Mouse (Mus musculus) embryo, embryonic 10.5 days (tissue): Measurements from ENCODE around the gene Rubcn.
A peak's percentile ranks its signal among the peaks of the same experiment; 100 is the strongest.

Experiments used
- DNase-seq: peaks from one replicate; pipeline ENCODE4 v3.0.0-alpha.2; 2015; ENCODE audit warnings: low spot score

Rubcn gene

DNA sequence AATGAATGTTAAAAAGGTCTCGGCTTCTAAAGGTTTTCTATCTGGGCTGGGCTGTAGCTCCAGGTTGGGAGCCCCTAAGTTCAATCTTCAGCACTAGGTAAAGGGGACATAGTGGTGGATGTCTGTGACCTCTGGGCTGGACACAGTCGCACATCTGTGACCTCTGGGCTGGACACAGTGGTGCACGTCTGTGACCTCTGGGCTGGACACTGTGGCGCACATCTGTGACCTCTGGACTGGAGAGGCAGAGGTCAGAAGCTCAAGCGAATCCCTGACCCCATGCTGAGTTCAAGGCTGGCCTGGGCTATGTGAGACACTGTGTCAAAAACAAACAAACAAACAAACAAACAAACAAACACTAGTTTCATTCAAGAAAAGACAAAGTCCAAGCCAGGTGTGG, 7.3 kb downstream of the Rubcn start:
- no peak for DNase-seq

DNA sequence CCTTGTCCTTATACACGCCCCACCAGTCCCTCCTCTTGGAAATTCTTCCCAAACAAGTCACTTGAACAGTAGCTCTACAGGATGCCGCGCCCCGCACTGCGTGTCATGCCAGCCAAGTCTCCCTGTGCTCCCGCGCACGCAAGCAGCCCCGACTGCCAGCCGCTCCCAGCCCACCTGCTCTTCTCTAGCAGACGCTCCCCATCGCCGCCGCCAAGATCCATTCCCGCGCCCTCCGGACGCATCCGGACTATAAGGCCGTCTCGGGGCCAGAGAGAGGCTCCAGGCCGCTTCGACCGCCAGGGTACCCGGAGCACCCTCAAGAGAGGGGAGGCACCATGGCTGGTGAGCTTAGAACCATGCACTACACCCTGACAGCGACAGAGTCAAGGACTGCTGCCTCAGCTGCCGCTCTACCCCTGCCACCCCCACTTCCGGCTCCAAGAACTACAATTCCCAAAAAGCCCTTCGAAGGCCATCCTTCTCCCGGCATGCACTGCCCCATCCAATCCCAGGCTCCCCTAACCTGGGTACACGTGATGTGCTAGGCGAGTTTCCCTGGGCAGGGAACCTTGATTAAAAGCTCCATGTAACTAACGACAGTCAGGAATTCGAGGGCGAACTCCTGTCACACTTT, 9.5 kb downstream of the Rubcn start:
- DNase-seq, result peak; percentile 95

DNA sequence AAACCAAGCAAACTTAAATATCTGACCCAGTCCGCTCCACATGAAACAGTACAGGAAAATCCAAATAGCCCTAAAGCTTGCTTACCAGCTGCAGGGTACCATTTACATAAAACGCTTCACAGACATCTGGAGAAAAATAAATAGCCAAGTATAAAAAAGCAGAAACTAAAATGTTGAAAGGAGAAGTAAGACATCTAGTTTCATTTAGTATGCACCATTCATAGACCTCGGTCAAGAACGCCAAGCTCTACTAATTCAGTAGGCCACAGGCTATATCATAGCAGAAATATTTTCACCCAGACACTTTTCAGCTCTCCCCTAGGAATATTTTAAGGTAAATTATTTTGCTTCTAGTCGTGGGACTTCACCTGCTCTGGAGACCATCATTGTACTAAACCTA, 10.9 kb downstream of the Rubcn start:
- no peak for DNase-seq

DNA sequence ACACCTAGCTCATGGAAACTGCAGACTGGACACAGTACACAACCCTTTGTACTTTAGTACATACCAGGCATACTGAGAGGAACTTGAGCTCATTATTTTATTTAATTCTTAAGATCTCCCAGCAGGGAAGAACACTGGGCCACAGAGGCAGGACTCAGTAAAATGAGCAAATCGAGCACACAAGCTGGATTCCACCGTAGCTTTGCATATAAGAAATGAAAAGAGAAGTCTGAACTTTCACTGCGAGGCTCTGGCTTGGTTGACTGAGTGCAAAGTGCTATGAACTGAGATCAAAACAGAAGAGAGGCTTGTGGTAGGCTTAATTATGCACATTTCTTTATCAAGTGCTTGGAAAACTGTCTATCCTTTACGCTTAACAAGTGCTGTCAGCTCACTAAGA, 12.2 kb downstream of the Rubcn start:
- DNase-seq, result no peak

DNA sequence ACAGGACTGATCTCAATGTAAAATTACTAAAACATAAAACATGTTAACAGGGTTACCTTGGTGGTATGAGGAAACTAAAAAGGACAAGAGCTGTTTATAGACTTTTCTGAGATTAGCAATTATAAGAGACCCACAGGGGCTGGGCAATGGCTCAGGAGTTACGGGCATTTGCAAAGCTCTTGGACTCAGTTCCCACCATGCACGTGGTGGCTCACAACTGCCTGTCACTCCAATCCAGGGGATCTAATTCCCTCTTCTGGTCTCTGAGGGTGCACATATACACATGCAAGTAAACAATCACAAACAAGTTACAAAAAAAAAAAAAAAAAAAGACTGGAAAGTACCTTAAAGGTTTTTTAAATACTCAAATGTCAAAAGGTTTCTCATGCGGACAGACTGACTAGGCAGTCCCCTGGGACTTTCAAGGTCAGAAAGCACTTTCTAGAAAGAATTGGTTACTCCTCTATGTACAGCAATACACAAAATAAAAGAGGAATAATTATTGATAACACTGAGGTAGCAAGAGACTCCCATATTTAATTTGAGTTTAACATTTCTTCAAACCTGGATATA, 15.7 kb downstream of the Rubcn start:
- DNase-seq, result no peak

DNA sequence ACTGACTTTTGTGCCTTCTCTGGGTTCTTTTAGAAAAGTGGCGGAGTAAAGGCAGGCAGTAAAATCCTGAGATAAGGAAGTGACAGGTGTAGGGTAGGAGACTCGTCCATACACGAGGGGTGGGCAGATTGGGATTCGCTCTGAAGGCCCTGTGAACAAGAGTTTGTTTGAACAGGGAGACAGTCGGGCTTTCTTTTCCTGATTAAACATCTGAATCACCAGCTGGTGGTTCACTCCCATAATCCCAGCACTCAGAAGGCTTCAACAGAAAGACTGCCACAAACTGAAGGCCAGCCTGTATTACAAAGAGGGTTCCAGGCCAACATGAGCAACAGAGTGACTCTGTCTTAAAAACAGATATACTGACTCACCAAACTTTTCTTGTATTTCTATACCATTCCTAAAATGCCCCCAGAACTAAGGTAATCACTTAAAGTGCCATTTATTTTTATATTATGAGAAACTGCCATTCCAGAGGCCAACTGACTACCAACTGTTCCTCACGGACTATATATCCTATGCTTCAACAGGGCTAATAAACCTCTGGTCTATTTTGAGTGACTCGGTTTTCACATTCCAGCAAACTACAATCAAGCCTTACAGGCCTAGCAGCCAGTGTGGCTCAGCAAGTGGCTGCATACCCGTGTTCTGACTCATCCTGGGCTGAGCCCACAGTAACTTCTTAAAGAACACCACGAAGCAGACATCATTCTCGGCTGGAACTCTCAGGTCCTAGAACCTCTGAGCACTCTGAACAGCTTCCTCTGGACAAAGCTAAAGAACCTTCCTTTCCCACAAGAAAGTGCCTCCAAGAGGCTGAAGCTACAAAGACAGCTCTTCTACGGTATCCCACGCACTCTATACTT, 18.6 kb downstream of the Rubcn start:
- no peak for DNase-seq

DNA sequence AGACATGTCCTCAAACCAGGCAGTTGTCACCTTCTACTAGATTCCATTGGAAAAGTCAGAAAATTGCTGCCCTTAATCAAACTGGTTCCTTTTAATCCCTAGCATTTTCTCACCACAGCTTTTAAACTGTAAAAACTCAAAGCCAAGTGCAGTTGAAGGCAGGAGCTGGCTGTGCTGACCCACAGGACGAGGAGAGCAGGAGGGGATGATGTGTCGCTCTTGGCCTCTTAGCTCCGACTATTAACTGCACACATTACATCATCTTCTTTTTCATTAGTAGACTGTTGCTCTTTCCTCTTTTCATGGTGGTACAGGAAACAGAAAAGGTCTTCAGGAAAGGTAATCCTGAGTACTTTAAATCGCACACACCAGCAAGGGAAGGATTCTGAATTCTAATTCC, 19.2 kb downstream of the Rubcn start:
- DNase-seq, result no peak

DNA sequence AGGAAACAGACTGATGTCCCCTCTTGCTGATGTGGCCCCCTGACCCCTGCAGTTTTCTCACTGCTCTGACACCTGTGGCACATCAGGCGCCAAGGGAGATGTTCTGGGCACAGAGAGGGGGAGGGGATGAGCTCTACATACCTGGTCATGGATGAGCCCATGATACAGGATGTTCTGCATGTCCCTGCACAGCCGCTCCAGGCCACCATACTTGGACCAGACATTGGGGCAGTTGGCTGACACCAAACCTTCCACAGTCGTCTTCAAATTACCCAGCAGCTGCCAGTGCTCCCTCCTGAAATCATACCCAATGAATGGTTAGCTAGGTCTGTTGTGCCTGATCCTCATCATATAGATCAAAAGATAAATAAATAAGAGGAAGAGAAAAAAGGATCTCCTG, 20.8 kb downstream of the Rubcn start:
- no peak for DNase-seq

DNA sequence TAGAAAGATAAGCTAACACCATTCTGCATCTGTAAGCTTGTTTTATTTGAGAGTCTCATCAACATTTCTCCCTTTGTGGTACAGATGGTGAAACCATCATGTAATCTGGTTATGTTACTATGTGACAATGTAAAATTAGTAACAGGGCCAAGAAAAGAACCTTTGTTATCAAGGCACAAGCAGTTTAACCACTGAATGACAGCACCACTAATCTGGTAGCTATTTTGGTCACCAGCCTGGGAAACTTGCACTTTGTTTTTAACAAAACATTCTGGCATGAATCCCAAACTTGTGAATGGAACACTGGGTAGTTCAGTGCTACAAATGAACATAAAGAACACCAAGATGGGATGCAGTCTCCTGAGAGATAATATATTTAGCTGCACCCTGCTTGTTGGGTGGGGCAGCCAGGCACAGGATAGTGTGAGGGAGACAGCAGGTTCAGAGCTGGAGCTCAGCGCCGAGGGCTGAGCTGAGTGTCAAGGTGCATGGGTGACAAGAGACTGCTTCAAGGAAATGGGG, 23.5 kb downstream of the Rubcn start:
- DNase-seq, result no peak

DNA sequence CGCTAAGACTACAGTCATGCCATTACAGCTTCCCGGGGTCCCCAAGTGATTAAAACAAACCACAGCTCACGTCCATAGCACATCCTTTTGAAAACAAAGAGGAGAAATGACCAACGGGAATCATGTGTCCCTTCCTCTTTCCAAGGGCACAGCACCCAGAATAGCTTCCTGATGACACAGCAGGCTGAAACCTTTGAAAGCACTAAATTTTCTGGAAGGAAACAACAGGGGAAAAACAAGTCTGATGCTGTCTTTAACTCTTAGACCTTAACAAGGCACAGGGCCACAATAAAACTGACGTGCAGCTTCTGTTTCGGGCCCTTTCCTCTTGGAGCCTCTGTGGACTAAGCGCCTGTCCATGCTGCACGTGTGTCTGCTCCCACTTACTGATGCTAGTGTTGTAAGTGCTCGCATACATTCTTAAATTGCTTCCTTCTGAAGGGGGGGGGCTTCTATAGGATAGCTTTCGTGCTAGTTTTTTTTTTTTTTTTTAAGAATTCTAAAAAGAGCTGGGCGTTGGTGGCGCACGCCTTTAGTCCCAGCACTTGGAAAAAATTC, 24.0 kb downstream of the Rubcn start:
- no peak for DNase-seq

DNA sequence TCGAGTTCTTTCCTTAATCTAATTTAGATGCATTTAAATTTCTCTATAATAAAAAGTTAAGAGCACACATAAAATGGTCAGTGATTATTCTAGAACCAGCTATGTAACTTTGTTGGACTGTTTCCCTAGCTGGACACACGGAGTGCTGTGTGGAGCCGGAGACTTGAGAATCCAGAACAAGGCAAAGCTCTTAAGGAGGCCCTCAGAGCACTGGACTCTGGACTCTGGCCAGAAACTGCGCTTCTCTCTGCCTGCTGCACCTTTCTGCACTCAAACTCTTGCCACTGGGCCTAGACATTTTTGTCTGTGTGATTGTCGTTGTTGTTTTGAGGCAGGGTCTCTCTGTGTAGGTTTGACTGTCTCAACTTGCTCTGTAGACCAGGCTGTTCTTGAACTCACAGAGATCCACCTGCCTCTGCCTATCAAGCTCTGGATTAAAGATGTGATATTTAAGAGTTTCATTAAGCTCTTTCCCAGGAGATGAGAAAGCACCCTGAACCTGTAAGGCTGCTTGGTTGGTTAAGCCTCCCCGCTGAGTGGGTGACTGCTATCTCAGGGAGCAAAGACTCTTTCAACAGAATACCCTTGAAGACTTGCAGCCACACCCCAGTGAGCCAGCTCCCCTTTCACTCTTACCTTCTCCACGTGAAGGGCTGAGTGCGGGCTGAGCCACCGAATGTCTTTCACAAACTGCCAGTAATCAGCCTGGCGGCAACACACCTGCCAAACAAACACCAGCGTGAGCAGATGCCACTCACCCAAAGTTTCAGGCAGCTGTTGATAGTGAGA, 28.3 kb downstream of the Rubcn start:
- no peak for DNase-seq

DNA sequence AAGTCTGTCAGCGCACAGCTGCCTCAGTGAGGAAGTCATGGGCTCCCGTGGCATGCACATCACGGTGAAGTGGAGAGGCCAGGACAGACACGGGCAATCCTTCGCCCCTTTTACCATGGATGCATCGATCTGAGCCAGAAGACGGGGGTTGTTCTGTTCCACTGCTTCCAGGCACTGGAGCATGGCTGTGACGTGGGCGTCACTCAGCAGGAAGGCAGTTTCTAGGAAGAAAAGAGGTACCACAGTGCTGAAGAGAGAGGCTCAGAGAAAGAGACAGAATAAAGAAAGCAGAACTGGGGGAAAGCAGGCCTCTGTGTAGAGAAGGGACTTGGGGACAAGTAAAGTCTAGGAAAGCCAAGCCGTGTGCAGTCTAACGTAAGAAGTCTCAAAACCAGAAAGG, 30.5 kb downstream of the Rubcn start:
- no peak for DNase-seq

DNA sequence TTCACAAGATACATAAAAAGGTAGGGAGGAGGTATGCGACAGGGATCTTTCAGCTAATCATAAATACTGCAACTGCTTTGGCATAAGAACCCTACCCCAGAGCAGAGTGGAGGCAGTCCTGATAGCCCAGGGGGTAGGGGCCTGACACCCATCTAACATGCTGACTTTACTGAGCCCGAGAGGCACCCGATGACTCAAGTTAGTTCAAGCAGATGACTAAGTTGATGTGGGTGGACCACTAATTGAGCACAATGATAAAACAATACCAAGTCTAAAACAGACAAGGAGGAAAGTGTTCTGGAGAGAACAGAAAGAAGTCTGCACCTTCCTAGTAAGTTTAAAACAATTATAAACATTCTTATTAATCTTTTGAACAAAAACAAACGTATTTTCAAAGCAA, 46.1 kb downstream of the Rubcn start:
- no peak for DNase-seq

DNA sequence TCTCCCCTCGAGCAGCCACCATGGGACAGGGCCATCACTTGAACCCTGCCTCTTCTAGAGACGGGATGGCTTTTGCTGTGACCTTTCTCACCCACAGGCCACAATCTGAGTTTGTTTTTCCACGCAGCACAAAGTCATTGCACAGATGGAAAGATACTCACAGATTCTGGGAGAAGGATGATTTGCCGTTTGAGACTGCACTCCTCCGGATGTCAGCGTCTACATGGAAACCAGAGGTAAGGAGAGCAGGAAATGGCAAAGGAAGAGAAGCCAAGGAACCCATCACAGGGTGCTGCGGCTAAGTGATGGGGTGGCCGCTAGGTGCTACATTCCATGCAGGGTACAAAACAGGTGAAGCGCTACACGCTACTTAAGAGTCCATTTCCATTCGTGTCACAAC, 48.5 kb downstream of the Rubcn start:
- no peak for DNase-seq

DNA sequence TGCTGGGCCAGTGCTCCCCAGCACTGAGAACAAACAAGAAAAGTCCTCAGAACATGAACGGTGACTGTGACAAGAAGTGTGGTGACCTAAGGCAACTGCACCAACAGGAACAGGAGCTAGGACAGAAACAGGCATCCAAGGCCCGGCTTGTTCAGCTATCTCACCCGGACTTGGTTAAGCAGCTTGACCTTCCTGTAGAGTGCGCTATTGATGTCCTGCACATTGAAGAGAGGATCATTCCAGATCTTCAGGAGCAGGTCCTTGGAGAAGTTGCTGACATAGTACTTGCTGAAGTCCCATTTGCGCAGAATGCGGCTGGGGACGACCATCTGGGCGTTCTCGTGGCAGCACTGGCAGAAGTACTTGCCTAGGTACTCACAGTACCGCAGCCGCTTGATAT, 51.0 kb downstream of the Rubcn start:
- DNase-seq, result no peak

DNA sequence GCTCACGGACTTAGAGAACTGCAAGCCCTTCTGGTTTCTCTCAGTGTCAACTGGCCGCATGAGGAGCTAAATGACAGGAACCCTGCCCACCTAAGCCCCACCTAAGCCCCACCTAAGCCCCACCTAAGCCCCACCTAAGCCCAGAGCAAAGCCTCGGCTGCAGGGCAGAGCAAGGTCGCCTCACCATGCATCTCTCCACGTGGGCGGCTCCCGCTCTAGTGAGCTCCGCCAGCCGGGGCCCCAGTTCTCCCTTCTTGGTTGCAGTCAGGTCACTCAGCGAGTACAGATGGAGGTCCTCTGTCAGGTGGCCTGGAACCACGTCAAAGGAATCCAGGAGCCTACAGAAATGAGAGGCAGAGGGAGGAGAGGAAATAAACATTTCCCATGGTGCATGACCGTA, 52.2 kb downstream of the Rubcn start:
- no peak for DNase-seq

DNA sequence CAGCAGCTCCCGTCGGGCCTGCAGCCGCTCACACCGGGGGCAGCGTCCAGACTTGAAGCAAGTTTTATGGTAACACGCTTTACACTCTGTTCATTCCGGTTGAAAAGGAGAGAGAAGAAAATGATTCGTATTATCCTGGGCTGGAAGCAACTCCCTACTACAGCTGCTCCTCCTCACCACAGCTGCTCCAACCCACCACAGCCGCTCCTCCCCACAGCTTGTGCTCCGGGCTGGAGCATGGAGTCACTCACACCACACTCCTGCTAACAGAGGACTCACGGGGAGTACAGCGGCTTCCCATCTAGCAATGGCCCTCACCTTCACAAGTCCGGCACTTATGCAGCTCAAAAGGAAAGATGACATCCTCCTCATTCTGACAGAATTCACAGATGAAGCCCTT, 53.5 kb downstream of the Rubcn start:
- no peak for DNase-seq

DNA sequence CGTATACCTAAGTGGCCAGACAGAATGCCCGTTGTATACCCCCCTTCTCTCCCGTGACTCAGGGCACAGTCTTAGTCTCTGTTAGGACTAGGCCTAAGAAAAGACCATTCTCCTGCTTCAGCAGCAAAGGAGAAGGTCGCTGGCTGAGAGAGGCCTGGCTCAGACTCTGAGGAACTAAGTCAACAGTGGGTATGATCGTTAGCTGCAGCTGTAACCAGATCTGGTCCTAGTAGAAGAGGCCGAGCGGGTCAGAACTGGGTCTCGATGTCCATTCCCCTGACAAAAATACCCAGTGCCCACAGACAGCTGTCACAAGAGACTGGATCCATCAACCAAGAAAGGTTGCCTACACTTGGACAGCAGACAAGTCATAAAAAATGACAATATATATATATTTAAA, 54.1 kb downstream of the Rubcn start:
- no peak for DNase-seq

DNA sequence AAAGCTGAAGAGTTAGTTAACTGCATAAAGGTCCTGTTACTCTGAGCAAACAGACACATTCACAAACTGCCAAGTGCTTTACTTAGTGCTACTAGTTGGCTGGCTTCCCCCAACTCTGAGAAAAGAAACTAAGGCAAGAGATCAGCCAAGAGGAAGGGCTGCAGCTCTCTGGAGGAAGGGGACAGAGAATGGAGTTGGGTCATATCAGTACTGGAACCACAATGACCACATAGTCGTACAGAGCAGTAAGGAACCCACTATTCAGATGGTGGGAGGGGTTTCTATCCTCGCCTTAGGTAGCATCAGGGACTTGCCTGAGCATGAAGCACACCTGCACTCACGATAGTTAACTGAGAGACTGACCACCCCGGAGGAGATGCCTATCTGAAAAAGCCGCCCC, 54.7 kb downstream of the Rubcn start:
- DNase-seq, result no peak

DNA sequence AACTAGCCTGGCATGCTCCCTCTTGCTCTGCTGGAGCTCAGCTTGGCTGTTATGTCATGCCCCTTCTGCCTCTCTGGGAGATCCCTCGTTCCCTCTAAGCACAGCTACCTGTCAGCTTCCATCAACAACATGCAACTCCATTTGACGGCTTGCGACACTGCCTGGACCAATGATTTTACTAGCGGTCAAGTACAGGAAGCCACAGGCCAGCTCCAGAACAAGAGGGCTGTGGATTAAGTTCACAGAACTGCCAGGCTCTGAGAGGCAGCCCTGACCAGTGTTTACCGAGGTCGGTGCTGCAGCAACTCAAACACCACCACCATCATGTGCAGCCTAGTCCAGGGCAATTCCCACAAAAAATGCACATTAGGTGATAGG, 55.1 kb downstream of the Rubcn start:
- no peak for DNase-seq

DNA sequence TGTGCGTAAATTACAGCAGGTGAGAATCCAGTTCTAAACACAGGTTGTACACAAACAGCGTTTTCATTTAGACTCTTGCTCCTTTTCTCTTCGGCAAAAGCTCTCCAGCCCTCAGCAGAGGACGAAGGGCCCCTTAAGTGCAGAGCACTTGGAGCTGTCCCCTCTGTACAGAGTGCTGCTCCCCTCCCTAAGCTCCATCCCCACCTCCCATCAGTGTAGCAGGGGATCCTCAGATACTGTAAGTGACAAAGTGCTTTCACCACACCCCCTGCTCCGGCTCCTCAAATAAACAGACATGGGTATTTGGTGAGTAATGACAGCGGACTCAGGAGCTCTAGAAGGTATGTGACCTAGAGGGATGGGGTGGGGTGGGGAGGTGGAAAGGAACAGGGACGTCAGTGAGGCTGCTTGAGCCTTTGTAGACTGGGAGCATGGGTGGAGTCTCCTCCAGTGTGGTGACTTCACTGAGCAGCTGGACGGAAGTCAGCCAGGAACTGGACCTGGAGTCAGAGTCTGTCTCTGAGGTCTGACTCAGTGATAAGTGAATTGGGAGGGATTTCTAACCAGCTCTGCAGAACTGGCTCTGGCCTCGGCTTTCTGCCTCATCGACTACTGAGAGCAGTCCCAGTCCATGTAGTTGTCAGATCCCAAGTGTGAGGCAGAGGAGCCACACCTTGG, 55.7 kb downstream of the Rubcn start:
- DNase-seq, result no peak

DNA sequence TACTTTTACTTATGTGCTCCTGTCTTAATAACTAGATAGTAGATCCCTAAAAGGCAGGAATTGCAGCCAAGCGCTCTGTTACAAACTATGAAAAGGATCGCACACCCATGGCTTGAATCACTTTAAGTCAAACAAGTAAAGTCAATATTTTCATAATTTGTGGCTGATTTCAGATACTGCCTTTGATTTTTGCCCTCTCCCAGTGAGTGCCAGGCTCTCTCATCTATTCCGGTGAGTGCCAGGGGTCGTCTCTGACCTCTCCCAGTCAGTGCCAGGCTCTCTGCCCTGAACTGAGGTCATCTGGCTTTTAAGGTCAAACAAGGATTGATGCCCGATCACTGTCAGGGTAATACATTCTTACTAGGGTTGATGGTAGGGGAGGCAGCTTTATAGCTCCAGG, 59.1 kb downstream of the Rubcn start:
- DNase-seq, result no peak
